7 mouse cellular contexts compared by ENCODE assay signal in genomic region chr8:120736486-120736885, GRCm38 (mm10). TPM values are rescaled to one million over a fixed set of nuclear protein-coding genes. Genes with fewer than 3 reads are reported as not detected.
DNase-seq lines count a peak whose midpoint lies in the region; ATAC-seq and TF ChIP-seq lines count a peak whose summit lies in the region.

No protein-coding gene starts in this region.

- peak; percentile 46 for DNase-seq in thymus, postnatal 4 days
- DNase-seq in thymus, postnatal 36 days: no peak
- peak; percentile 75 for DNase-seq in forebrain, embryonic 11.5 days (ENCODE audit: low spot score)
- peak; percentile 37 for DNase-seq in hindbrain, embryonic 14.5 days (ENCODE audit: low spot score)
- DNase-seq in liver, adult 2 months (ENCODE audit: extremely low read depth, low read depth, low spot score): peak; percentile 49
- DNase-seq in B cell, adult 2 months: no peak

- peak overlapping the region; percentile 81 for H3K4me2 ChIP-seq in forebrain, embryonic 11.5 days (ENCODE audit: low read depth, low read length, severe bottlenecking)
- H3K4me2 ChIP-seq in hindbrain, embryonic 14.5 days (replicated peaks): peak overlapping the region; percentile 100

- ATAC-seq in forebrain, embryonic 11.5 days (replicated peaks; ENCODE audit: low FRiP score): peak; percentile 56
- ATAC-seq in hindbrain, embryonic 14.5 days (ENCODE audit: low FRiP score): peak; percentile 36; the same call in 1 of the 2 replicates
- ATAC-seq in monocyte, adult 5-6 weeks (replicated peaks; ENCODE audit: insufficient number of reproducible peaks, low FRiP score, low TSS enrichment, poor library complexity, severe bottlenecking): peak; percentile 23; the same call in 1 of the 2 replicates

- no peak for TF ChIP-seq CTCF in liver, adult 2 months (IDR thresholded peaks at IDR 0.05; ENCODE audit: low read depth, low read length)

- H3K36me3 ChIP-seq in forebrain, embryonic 11.5 days (ENCODE audit: control insufficient read depth, insufficient read depth, low read length): no peaks in the 10 kb centered on the region
- no peaks in the 10 kb centered on the region for H3K36me3 ChIP-seq in hindbrain, embryonic 14.5 days (replicated peaks; ENCODE audit: control insufficient read depth, insufficient read depth)
- H3K36me3 ChIP-seq in liver, adult 2 months (ENCODE audit: control insufficient read depth, insufficient read depth, low read length): no peaks in the 10 kb centered on the region

- no peak overlapping the region for H3K27ac ChIP-seq in forebrain, embryonic 11.5 days (ENCODE audit: low read depth, low read length)
- H3K27ac ChIP-seq in hindbrain, embryonic 14.5 days: no peak overlapping the region
- H3K27ac ChIP-seq in liver, adult 2 months (replicated peaks; ENCODE audit: insufficient read depth, low read depth, low read length): peak overlapping the region; percentile 28

- 2% methylated on average over 11 of the region's 11 CpGs for WGBS in forebrain, embryonic 11.5 days
- 2% methylated on average over 11 of the region's 11 CpGs for WGBS in hindbrain, embryonic 14.5 days
- WGBS in liver, adult 2 months: under 1% methylated on average over 11 of the region's 11 CpGs

- no peaks in the 10 kb centered on the region for H3K79me2 ChIP-seq in liver, adult 2 months (ENCODE audit: control insufficient read depth, insufficient read depth, low read length)

- H3K9me3 ChIP-seq in forebrain, embryonic 11.5 days (ENCODE audit: control insufficient read depth, low read length): no peaks in the 10 kb centered on the region
- H3K9me3 ChIP-seq in hindbrain, embryonic 14.5 days (ENCODE audit: control insufficient read depth, low read length): no peaks in the 10 kb centered on the region

- no peak for TF ChIP-seq POLR2A in liver, adult 2 months (IDR thresholded peaks at IDR 0.05; ENCODE audit: extremely low read depth, insufficient read depth, low read length)

- H3K9ac ChIP-seq in forebrain, embryonic 11.5 days (ENCODE audit: low read length): peak overlapping the region; percentile 30
- peak overlapping the region; percentile 60; the same call in 1 of the 2 replicates for H3K9ac ChIP-seq in hindbrain, embryonic 14.5 days
- H3K9ac ChIP-seq in liver, adult 2 months (ENCODE audit: low read depth, low read length): peak overlapping the region; percentile 62

- peaks cover 22% of the 10 kb centered on the region for H3K27me3 ChIP-seq in forebrain, embryonic 11.5 days (ENCODE audit: control insufficient read depth, insufficient read depth, low read length)
- peaks cover 43% of the 10 kb centered on the region for H3K27me3 ChIP-seq in hindbrain, embryonic 14.5 days (ENCODE audit: control insufficient read depth, insufficient read depth, low read length)
- no peaks in the 10 kb centered on the region for H3K27me3 ChIP-seq in liver, adult 2 months (ENCODE audit: control insufficient read depth, insufficient read depth, low read length)

- peaks cover 2% of the 10 kb centered on the region; the same call in 1 of the 2 replicates for H3K4me1 ChIP-seq in forebrain, embryonic 11.5 days (replicated peaks; ENCODE audit: control insufficient read depth, insufficient read depth, low read length)
- peaks cover 15% of the 10 kb centered on the region for H3K4me1 ChIP-seq in hindbrain, embryonic 14.5 days (replicated peaks; ENCODE audit: control insufficient read depth, insufficient read depth, low read length)
- H3K4me1 ChIP-seq in liver, adult 2 months (ENCODE audit: control insufficient read depth, insufficient read depth, low read length): peaks cover 3% of the 10 kb centered on the region; the same call in 1 of the 2 replicates

- H3K4me3 ChIP-seq in forebrain, embryonic 11.5 days (ENCODE audit: low read depth, low read length): peak overlapping the region; percentile 41
- H3K4me3 ChIP-seq in hindbrain, embryonic 14.5 days (replicated peaks; ENCODE audit: low read length): peak overlapping the region; percentile 52
- H3K4me3 ChIP-seq in liver, adult 2 months (ENCODE audit: insufficient read depth, low read depth, low read length): peak overlapping the region; percentile 63

RNA-seq across cellular contexts. Expression of gene Irf8, which starts 0.3 kb away (rescaled TPM):
- polyA plus RNA-seq in forebrain, embryonic 11.5 days (2014; fragmentation: Nextera tagmentation; extraction: Ambion mirVana): 2.7 and 3.7 TPM in 2 replicates
- 3.2 and 5.1 TPM in 2 replicates for polyA plus RNA-seq in hindbrain, embryonic 14.5 days (2014; fragmentation: Nextera tagmentation; extraction: Ambion mirVana)
- 5.5 and 7.6 TPM in 2 replicates for total RNA-seq in liver, adult 2 months (2014; rRNA removed)
- polyA plus RNA-seq in liver, adult 2 months (2012; rRNA removed): 3.3 and 7.0 TPM in 2 replicates
- 235 to 408 TPM (median 258 TPM) in 3 replicates for total RNA-seq in monocyte, adult 5-6 weeks (2017)

Comparison
In these comparisons a context has a peak if more than half of its experiments do, and no peak if none do; other contexts are left out.
1. DNase-seq: peak in thymus, postnatal 4 days (single experiment), forebrain, embryonic 11.5 days (single experiment), hindbrain, embryonic 14.5 days (single experiment) and liver, adult 2 months (single experiment); none in thymus, postnatal 36 days (0 of 2) and B cell, adult 2 months (0 of 2).
2. Peak in every context shown above with its lines, with median percentiles within 50 percentile points of each other: ATAC-seq, H3K4me3 ChIP-seq and H3K9ac ChIP-seq.